Mouse (Mus musculus) layer of hippocampus, adult 8-10 months (tissue): ENCODE data around the gene Ffar1. TPM values are rescaled to one million over a fixed set of nuclear protein-coding genes. Genes with fewer than 3 reads are reported as not detected.
A peak's percentile ranks its signal among the peaks of the same experiment; 100 is the strongest.

Experiments used
- DNase-seq, 2 experiments: peaks; one replicate each; pipeline ENCODE4 v3.0.0; 2022; ENCODE audit warnings: low spot score in 2 of 2
- total RNA-seq, 4 experiments: library from RNA; stranded (reverse); gene quantifications; 2 replicates each; pipeline ENCODE4 v1.2.4; 2022

The Ffar1 gene
- not detected for total RNA-seq

GRCm38 (mm10) chr7:30861464-30861863 lies at the start of gene Ffar1:
Gene Ffar1, minus strand, starts transcription at chr7:30861564.
- no peak for DNase-seq

DNA sequence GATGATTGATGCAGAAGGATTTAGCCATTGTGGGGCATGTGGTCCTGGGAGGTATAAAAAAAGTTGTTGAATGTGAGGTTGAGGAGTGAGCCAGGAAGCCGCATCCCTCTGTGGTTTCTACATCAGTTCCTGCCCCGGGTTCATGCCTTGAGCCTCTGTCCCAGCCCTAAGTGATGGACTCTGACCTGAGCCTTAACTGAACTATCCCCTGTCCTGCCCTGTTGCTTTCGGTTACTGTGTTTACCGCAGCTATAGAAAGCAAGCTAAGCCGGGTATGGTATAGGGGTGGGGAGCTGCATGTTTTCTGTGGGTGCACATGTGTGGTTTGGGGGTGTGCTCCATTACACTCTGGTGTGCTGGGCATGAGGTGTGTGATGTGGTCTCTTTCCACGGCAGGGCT lies 48.4 kb upstream of the Ffar1 start:
- no peak for DNase-seq

- DNase-seq = no peak
These were observed 47.6 kb upstream of the Ffar1 start for GRCm38 (mm10) chr7:30908992-30909431.

- no peak for DNase-seq
These were observed 47.1 kb upstream of the Ffar1 start for GRCm38 (mm10) chr7:30908277-30908991.

DNA sequence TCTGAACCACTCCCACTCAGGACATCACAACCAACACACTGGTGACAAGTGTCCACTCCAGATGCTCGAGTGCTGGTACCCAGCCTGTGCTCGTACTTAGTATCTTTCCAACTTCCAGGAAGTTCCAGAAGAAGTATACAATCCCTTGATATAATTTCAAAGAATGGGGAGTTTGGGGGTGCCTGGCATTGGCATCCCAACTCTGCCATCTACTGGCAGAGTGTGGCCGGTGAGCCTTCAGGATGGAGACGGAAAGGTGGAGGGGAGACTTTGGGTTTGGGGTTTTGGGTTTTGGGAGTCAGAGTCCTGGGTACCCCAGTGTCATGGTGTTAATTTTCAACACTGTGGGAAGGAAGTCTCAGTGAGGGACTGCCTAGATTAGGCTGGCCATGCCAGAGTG lies 42.7 kb upstream of the Ffar1 start:
- DNase-seq = no peak

GRCm38 (mm10) chr7:30895217-30895616 lies 33.9 kb upstream of the Ffar1 start:
- DNase-seq = no peak

- no peak for DNase-seq
These were observed 31.2 kb upstream of the Ffar1 start for GRCm38 (mm10) chr7:30892515-30892914.

DNA sequence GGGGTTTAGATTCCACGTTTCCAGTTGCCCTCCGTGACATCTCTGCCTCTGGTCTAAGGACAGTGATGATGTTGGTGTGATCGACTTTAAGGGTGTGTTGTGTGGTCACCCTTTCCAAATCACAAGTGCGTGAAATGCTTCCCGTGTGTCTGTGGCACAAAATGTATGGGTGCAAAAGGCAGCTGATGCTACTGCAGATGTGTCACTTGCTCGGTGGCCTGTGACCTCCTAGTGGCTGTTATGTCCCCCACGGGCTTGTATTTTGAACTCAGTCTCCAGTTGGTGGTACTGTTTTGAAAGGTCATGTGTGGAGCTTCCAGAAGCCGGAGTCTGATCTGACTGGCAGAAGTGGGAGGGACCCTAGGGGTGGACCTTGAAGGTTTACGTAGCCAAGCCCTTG lies 30.4 kb upstream of the Ffar1 start:
- no peak for DNase-seq

GRCm38 (mm10) chr7:30890681-30891080 lies 29.3 kb upstream of the Ffar1 start:
- no peak for DNase-seq

DNA sequence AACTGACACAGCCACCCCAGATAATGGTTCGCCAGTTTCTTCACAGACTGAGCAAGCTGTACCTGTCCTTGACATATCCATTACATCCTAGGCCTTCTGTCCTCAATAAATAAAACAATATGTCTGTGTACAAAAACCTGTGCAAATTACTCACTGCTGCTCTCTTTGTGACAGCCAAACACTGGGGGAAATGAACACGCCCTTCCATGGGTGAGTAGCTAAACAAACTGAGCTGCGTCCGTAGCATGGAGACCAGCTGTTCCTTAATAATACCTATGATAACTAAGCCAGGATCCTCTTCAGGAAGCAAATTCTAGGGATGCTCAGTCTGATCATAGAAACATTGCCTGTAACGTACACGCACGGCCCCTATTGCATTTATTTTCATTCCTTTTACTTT lies 27.4 kb upstream of the Ffar1 start:
- DNase-seq = no peak

DNA sequence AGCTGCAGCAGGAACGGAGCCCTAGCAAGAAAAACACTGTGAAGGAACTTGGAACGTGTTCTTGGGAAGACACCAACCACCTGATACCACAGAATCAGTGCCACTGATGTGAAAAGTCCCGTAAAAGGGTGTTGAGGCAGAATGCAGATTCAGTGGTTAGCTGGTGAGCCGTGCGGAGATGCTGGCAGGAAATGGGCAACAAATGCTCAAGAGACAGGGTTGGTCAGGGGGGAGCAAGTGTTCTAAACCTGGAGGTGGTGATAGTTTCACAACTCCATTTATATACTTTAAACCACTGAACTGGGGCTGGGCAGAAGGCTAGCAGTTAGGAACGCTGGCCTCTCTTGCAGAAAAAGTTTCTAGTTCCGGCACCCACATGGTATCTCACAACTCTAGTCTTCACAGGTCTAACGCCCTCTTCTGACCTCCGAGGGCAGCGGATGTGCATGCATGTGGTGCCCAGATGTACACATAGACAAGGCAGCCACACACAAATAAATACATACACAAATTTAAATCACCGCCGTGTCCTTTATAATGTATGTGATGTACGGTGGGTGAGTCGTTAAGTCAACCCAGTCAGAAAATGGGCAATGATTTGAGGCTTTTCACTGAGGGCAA lies 26.3 kb upstream of the Ffar1 start:
- no peak for DNase-seq

GRCm38 (mm10) chr7:30886852-30887251 lies 25.5 kb upstream of the Ffar1 start:
- DNase-seq = no peak

DNA sequence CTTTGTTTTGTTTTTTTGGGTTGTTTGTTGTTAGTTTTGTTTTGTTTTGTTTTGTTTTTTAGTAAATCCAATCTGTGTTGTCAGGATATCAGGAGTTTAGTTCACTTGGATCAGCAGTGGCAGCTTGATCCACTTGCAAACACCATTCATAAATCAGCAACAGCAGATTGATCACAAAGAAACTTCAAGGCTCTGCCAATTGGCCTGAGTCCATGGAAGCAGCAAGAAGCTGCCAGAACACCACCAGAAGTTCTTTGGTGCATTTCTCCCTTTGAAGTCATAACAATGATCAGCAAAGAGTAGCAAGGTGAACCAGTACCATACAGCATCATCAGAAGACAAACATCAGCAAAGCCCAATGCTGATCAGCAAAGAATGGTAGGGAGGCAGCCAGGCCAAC lies 22.7 kb upstream of the Ffar1 start:
- no peak for DNase-seq

DNA sequence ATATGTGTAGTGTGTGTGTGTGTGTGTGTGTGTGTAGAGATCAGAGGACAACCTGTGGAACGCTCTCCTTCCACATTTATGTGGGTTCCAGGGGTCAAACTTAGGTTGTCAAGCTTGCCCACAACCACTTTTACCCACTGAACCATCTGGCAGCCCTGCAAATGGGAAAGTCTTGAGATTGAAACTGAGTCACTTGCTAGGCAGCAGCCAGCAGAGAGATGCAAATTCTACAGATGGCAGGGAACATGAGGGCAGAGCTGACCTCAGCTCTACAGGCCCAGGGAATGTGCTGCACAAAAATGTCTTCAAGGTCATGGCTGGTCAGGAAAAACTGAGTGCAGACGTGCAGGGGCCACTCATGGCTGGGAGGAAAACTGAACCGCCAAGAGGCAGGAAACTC lies 20.0 kb upstream of the Ffar1 start:
- no peak for DNase-seq

GRCm38 (mm10) chr7:30880176-30880575 lies 18.8 kb upstream of the Ffar1 start, which contains the start of gene Cd22:
Gene Cd22, minus strand, starts transcription at chr7:30880342.
- DNase-seq = no peak

DNA sequence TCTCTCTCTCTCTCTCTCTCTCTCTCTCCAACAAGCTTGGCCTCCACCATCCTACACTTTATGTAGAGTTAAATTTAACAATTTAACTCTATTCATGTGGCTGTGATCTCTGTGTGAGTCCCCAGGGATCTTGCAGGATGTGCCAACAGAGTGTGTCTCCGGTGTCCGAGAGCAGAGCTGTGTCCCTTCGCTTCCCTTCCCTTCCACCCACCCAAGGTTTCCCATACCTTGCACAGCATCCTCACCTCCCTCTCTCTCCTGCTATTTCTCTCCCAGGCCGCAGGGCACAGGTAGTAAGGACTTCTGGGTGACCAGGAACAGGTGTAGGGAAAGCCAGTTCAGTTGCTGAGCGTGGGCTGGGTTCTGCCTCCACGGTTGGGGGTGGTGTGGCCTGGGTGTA lies 17.6 kb upstream of the Ffar1 start:
- no peak for DNase-seq

GRCm38 (mm10) chr7:30873083-30873482 lies 11.7 kb upstream of the Ffar1 start:
- DNase-seq = peak; percentile 34 to 69

DNA sequence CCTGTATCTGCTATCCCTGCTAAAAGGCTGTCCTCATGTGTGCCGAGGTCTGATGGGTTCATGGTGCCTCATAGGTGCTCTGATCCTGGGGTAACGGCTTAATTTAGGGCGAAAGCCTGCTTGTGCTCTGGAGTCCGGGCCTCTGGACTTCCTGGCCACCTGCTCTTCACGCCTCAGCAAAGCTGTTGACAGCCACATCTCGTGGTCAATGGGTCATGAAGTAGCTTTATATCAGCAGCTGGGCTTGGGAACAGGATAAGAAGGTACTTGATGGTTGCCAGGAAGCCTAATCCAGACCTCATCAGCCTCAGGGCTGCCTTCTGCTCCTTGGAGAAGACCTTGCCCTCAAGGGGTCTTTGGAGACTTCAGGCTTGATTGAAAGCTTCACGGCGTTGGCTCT lies 2.0 kb upstream of the Ffar1 start:
- no peak for DNase-seq

DNA sequence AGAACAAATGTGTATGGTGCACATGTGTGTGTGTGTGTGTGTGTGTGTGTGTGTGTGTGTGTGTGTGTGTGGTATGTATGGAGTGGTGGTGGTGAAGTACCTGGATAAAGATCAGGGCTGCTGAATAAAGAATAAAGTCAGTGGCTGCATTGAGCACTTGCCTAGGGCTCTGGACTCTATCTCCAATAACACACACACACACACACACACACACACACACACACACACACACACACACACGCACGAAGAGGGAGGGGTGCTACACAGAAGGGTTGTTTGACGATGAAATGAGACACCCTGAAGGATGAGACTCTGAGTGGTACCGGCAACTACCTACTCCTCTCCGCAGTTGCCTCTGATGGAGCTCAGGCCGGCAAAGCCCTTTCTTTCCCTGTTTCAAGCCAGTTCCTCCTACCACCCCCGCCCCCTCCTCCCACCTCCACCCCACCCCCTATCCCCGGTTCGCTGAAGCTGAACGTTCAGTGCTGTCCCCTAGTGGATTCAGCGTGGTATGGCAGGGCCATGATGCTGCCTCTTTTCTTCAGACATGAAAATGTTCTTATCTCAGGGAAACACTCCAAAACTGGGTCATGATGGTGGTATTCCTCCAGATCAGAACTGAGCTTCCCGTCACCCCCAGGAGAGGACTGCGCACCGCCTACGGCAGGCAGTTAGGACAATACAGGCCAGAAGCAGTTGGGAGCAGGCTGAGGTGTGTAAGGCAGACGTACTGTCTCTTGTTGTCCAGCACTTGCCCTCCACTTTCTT lies 1.5 kb downstream of the Ffar1 start:
- peak; percentile 14 to 58 for DNase-seq

DNA sequence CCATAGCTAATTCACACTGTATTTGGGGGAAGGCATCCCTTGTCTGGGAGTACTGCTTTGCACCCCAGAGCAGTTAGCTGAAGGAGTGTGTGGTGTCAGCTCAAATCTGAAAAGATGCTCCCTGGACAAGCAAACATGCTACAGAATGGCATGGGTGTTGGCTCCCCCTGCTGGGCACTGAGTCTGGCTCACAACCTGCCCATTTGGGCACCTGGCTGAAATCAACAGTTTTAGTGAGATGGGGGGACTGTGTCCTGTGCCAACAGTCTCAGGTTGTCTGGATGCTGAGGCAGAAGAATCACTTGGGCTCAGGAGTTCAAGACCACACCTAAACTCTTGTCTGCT lies 2.1 kb downstream of the Ffar1 start:
- peak; percentile 46 to 77 for DNase-seq

GRCm38 (mm10) chr7:30857746-30858145 lies 3.6 kb downstream of the Ffar1 start:
- DNase-seq = no peak

DNA sequence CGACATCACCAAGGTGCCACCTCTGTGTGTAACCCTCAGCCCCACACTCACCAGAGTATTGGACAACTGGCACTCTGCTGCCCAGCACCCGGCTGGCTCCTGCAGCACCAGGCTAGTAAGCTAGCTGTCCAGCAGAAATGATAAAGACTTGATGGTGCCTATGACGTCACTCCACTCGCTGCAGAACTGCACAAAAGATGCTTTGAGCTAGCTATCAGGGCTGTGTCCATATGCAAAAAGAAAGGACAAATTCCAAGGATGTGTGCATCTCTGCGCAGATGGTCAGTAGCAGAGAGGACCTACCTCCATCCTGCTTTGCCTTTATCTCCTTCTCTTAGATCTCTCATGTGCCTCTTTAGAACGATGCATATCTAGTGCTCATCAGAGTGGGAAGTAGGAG lies 5.3 kb downstream of the Ffar1 start, which contains the start of gene Ffar3:
Gene Ffar3, minus strand, starts transcription at position 101 of the 400 bp plus-strand sequence.
- no peak for DNase-seq
